Mouse (Mus musculus) C2C12 (cell line): Measurements from ENCODE around the gene Vcam1.

Experiments used
- CTCF ChIP-seq: IDR thresholded peaks from one replicate; pipeline ENCODE4 v1.5.1; 2011; ENCODE audit not compliant: control insufficient read depth, insufficient read depth, insufficient read length
- FOSL1 ChIP-seq: IDR thresholded peaks from one replicate; pipeline ENCODE4 v1.8.0; 2011; ENCODE audit warnings: mild to moderate bottlenecking, low read length; ENCODE audit not compliant: poor library complexity, insufficient read depth, severe bottlenecking
- MAX ChIP-seq: IDR thresholded peaks from one replicate; pipeline ENCODE4 v1.6.1; 2011; ENCODE audit warnings: mild to moderate bottlenecking, control low read depth
- MYOG ChIP-seq: IDR thresholded peaks from one replicate; pipeline ENCODE4 v1.6.1; 2011; ENCODE audit not compliant: control insufficient read depth, insufficient read length; ENCODE audit errors: extremely low read depth
- USF1 ChIP-seq: IDR thresholded peaks from one replicate; pipeline ENCODE4 v1.6.1; 2011; ENCODE audit warnings: low read depth, mild to moderate bottlenecking, control low read depth, moderate library complexity

GRCm38 (mm10) chr3:116150056-116150632, 20.7 kb upstream of the Vcam1 start:
- peak; percentile 3 for TF ChIP-seq USF1
- no peak for TF ChIP-seq CTCF
- TF ChIP-seq FOSL1 = no peak
- TF ChIP-seq MYOG = no peak
- TF ChIP-seq MAX = no peak
